Mouse (Mus musculus) ZHBTc4 (cell line): ENCODE data around the gene Spef1.
A peak's percentile ranks its signal among the peaks of the same experiment; 100 is the strongest.

ENCODE experiments used
- DNase-seq: peaks from one replicate; pipeline ENCODE4 v3.0.0-alpha.2; 2011; ENCODE audit warnings: low read depth, low spot score

The Spef1 gene

GRCm38 (mm10) chr2:131174700-131175099 is 12.4 kb downstream of the Spef1 start:
- peak; percentile 86 for DNase-seq

- no peak for DNase-seq
Measured at GRCm38 (mm10) chr2:131172322-131172721, 14.8 kb downstream of the Spef1 start.

GRCm38 (mm10) chr2:131171401-131172104 is 15.5 kb downstream of the Spef1 start:
- peak; percentile 52 for DNase-seq

GRCm38 (mm10) chr2:131170936-131171335 is 16.1 kb downstream of the Spef1 start:
- peak; percentile 73 for DNase-seq

GRCm38 (mm10) chr2:131168914-131169313 is 18.2 kb downstream of the Spef1 start:
- peak; percentile 35 for DNase-seq

GRCm38 (mm10) chr2:131167984-131168383 is 19.1 kb downstream of the Spef1 start:
- peak; percentile 13 for DNase-seq

- DNase-seq: no peak
Measured at GRCm38 (mm10) chr2:131166172-131166571, 20.9 kb downstream of the Spef1 start.

GRCm38 (mm10) chr2:131163924-131164323 is 23.2 kb downstream of the Spef1 start:
- DNase-seq: no peak

GRCm38 (mm10) chr2:131160671-131161111 is 26.4 kb downstream of the Spef1 start:
- no peak for DNase-seq

GRCm38 (mm10) chr2:131159938-131160581 is 27.0 kb downstream of the Spef1 start, which contains the start of gene 1700037H04Rik:
Gene 1700037H04Rik (minus strand): TSS chr2:131160081.
- DNase-seq: peak; percentile 99

- DNase-seq: no peak
Measured at GRCm38 (mm10) chr2:131159491-131159910, 27.6 kb downstream of the Spef1 start.

GRCm38 (mm10) chr2:131156987-131157386 is 30.1 kb downstream of the Spef1 start:
- DNase-seq: no peak

- DNase-seq: no peak
Measured at GRCm38 (mm10) chr2:131154036-131154435, 33.0 kb downstream of the Spef1 start.

GRCm38 (mm10) chr2:131152166-131152730 is 34.8 kb downstream of the Spef1 start:
- DNase-seq: peak; percentile 86

- DNase-seq: no peak
Measured at GRCm38 (mm10) chr2:131149254-131149578, 37.9 kb downstream of the Spef1 start.

GRCm38 (mm10) chr2:131148353-131149253 is 38.5 kb downstream of the Spef1 start:
- DNase-seq: no peak

GRCm38 (mm10) chr2:131147043-131147365 is 40.1 kb downstream of the Spef1 start:
- DNase-seq: no peak

GRCm38 (mm10) chr2:131146193-131147042 is 40.7 kb downstream of the Spef1 start:
- no peak for DNase-seq

GRCm38 (mm10) chr2:131145536-131145935 is 41.5 kb downstream of the Spef1 start:
- no peak for DNase-seq

GRCm38 (mm10) chr2:131145121-131145520 is 42.0 kb downstream of the Spef1 start:
- peak; percentile 46 for DNase-seq
